Mouse (Mus musculus) T-helper 2 cell (primary cell): Measurements from ENCODE around the gene Slc9a9.

Experiments
- in situ Hi-C: fragments of 300-600 bp; cut with MboI, MseI; formaldehyde crosslinking; loops from one replicate; pipeline ENCODE4 v1.15.1; 2025; ENCODE audit warnings: high pct_unique_total_duplicates

The Slc9a9 gene

DNA sequence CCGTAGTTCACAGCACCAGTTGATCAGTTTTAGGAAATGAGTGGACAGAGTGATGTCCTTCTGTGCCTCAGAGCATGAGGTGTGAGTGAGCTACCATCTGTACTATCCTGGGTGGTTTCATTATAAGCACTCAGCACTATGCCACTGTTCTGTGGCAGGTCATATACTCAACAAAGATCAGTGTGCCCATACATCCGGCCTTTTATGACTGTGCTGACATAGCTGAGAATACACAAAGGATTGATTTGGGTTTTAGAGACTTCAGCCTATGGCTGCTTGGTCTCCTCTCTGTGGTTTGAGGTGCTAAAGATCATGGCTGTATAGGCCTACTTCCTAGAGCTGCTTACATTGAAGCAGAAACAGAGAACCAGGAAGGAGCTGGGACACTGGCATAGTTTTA is 12.6 kb downstream of the Slc9a9 start:
- in situ Hi-C loops, result no loop called here

DNA sequence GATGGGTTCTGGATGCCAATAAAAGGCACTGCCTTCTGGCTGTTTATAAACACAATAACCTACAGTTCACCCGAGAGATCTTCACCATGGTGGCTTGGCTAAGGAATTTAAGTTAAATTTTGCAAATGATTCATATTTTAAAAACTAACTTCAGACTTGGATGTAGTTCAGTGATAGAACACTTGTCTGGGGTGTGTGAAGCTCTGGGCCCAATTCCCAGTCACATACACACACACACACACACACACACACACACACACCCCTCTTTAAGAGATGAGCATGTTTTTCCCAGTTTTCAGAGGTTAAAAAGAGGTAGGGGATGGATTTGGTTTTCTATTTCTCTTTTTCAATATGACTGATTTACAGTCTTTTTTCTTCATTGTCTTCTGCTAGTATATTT is 15.9 kb downstream of the Slc9a9 start:
- in situ Hi-C loops, result no loop called here

DNA sequence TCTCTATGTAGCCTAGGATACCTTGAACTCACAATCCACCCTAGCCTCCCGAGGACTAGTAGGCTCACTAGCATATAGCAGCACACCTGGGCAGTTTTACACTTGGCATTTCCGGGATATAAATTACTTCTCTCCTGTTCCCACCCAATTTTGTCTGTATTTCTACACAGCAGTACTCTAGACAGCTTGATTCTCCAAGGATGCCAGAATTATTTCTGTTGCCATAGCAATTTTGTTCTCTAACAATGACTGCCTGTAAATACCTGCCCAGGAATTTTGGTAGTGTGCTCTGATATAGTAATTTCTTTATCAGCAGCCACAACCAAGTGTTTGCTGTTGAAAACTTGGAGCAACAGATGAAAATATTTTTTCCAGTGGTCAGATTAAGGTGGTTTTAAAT is 16.7 kb downstream of the Slc9a9 start:
- in situ Hi-C loops, result no loop called here

DNA sequence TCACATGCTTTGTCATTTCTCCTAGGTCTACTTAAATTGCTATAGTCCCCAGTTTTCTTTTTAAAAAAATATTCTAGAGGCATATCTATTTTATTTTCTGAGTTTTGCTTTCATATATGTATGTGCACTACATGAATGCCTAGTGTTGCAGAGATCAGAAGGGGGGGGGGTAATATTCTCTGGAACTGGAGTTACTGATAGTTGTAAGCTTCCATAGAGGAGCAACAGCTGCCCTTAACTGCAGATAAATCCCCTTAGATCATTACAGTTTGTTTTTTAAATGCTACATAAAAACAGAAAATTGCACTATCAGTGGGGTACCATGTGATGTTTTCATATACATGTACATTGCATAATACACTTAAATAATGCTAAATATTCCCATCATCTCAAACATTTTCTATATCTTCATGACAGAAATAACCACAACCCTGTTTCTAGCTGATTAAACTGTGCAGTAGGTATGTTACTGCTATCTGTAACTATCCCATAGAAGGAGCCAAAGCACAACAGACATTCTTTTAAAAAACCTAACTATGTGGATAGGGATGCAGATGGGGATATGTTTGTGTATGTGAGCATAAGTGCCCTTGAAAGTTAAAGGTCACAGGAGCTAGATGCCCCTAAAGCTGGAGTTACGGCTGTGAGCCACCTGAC is 17.6 kb downstream of the Slc9a9 start:
- in situ Hi-C loops, result no loop called here

DNA sequence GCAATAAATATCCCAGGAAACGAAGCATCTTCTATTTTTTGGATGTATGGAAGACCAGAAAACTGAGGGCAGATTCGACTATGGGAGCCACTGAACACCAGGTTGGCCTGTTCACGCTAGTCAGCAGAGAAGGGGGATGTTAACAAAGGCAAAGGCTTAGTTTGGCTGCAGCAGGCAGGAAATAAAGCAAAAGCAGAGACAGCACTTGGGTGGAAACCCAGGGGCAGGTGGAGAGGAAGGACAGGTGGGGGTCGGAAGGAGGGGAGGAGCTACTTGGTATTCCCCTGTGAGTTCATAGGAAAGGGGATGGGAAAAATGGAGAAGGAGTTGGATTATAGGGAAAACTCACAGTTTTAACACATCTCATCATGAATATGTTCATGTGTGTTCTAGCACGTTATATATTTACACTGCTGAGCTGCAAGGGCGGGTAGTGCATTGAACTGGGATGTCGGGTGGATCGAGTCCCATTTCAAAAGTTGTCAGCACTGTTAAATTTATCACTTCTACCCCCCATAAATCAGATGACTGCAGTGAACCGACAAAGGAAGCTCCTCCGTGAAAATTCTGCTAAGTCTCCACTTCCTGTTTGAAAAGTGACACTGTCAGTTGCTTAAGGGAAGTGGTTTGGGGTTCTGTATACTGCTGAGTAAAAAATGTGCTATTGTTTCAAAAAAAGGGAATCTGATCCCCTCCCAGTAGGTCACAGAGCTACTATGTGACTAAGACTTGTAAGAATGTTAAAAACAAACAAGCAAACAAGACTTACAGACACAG is 21.8 kb downstream of the Slc9a9 start:
- in situ Hi-C loops, result no loop called here

DNA sequence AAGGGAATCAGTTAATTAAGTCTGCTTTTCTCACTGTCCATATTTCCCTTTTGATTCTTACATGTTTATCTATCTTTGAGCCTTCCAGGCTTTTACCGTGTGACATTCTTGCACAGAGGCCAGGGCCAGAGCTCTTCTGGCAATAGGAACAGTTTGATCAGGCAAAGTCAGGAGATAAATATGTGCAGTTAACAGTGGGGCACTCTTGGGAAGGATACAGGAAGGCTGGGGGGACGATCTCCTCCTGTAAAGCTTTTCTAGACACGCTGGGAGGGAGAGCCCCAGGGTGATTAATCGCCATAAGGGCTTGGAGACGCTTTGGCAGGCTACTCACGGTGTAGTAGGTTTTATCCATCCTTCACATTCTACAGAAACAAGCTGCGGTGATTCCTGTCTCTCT is 22.4 kb downstream of the Slc9a9 start:
- in situ Hi-C loops, result no loop called here

DNA sequence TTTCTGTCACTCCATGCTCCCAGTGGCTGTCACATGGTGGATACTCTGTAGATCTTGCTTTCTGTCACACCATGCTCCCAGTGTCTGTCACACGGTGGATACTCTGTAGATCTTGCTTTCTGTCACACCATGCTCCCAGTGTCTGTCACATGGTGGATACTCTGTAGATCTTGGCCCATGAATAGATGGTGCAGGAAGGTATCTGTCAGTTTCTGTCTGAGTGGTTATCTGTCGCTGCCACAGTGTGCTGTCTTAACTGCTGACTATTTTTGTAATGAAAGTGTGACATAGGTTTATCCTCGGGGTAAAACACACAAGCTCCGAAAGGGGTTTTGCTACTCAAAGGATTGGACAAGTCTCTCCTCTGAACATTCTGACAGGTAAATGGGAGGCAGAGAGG is 24.5 kb downstream of the Slc9a9 start:
- in situ Hi-C loops, result no loop called here

DNA sequence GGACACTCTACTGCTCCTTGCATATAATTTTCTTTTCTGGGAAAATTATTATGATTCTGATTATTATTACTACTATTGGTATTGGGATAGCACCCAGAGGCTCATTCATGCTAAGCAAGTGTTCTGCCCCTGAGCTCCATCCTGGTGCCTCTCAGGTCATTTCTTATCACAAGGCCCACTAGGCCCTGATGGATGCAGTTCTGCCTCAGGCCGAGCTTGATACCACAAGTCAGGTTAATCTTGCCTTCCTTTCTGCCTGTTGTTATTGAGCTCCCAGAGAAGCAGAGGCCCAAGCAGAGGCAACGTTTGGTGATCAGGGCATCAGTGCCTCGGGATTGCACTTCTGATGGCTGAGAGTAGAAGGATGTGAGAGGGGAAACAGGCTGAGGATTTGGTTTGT is 25.3 kb downstream of the Slc9a9 start:
- in situ Hi-C loops, result no loop called here

DNA sequence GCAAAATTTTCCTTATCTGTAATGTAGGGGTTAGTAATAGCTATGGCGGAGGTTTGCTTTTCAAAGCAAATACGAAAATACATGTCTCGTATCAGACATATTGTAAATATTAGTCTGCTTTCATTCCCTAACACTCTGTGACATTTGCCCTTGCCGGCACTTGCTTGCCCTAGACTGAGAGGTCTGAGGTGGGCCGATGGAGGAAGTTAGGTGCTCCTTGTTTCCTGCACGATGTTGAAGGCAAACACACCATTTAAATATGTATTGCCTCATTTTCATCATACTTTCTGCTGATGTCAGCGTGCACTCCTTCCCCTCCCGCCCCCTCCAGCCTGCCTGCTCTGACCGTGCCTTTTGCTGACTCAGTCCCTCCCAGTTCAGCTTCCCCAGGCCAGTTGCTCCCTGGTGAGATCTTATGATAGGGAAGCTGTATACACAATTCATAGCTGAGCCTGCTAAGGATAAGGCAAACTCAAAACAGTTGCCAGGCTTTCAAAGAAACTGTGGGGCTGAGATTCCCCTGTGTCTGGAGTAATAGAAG is 26.9 kb downstream of the Slc9a9 start:
- in situ Hi-C loops, result no loop called here

DNA sequence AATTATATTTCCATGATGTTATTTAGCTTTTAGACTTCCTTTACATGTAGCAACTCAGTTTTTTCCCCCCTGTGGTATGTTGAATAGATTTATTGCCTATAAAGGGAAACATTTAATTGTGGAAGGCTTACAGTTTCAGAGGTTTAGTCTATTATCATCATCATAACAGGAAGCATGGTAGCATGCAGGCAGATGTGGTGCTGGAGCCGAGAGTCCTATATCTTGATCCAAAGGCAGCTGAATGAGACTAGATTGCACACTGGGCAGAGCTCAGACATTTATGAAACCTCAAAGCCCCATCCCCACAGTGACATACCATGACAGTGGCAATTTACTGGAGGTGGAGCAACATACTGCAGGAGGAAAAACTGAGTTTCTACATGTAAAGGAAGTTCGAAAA is 28.5 kb downstream of the Slc9a9 start:
- in situ Hi-C loops, result no loop called here

DNA sequence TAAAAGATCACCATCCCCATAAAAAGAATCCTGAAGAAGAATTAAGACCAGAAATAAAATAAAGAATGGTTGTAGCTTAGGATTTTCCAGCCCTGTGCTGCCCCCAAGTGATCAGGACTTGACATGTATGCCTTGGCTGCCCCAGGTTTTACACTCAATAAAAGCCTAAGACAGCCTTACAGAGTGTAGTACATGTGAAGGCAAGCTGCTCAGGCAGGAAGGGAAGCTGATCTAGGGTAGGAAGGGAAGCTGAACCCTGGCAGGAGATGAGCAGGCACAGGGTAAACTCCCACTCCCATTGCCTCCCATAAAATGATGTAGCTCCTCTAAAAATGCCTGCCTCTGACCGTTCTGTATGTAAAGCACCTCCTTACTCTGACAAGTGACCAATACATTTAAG is 30.8 kb downstream of the Slc9a9 start:
- in situ Hi-C loops, result no loop called here

DNA sequence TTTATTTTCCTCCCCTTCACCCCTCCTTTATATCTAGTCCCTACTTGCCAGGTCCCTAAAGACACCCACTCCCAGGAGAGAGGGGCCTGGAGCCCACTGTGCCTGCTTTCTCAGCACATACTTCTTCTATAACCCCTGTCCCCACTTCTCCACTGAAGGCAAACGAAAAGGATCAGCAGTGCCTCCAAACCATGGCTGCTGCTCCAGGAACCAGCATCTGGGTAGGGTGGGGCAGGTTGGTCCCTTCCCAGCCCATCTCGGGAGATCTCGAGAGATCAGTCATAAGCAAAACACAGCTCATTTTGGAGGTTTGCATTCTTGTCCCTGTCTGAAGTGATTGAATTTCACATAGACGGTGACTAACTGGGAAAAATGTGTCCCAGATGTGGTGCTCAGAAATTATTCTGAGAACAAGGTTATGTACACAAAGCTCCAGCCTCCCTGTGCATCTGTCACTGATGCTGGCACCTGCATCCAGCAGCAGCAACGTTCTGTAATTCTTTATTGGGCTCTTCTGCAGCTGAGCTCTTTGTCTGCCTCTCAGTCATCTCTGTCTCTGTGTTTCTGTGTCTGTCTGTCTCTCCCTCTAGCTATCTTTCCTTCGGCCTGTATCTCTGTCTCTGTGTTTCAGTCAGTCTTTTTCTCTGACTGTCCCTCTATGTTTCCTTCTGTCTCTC is 31.6 kb downstream of the Slc9a9 start:
- in situ Hi-C loops, result no loop called here

DNA sequence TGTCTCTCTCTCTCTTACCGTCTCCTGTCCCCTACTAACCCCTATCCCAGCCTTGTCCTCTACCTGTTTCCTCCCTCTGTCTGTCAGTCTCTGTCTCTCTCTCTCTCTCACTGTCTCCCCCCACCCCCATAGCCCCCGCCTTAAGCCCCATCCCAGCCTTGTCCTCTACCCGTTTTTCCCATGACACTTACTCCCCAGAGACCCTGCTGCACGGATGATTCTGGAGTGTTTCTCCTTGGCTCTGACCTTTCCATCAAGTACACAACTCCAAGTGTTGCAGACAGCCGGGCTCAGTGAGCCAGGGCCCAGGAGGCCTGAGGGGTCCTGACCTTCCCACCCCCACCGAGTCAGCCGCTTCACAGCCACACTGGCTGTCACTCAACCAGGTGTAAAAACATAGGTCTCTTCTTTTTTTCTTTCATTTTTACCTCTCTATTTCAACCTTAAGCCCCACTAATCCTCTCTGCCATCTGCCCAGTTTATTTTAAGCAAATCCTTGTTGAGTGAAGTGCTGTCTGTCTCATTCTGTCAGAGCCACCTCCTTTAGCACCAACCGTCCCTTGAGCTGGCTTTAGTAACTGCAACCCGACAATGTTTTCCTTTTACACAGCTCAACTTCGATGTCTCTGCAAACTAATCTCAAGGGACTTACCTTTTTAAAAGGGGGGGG is 32.4 kb downstream of the Slc9a9 start:
- in situ Hi-C loops, result no loop called here

DNA sequence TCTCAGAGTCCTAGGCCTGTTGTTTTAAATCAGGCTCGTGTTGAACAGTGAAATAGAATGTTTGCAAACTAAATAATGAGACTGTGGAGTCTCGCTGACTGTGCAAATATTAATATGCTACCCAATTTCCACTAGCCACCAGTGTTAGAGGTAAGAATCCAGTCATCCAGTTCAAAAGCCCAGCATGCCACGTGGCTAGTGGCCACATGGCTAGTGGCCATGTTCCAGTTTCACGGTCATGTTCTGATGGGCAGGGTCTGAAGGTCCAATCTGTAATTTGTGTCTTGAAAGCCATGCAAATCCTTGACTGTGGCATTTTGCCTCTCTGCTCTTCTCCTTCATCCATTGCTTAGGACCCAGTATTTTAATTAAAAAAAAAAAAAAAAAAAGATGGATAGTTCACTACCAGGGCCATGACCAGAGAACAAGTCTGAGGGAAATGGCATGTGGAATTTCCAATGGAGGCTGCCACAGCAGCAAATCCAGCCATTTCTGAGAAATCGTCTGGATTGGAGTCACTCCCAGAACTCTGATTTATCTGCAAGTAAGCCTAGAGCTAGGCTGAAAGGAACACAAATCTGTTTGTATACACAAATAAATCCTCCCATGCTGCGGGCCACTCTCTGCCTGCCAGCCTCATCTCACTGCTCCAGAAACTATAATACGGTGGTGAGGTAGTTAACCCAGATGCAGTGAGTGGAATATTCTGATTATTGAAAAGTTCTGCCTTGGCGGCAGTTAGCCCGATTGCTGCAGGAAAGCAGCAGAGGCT is 35.5 kb downstream of the Slc9a9 start:
- in situ Hi-C loops, result no loop called here

DNA sequence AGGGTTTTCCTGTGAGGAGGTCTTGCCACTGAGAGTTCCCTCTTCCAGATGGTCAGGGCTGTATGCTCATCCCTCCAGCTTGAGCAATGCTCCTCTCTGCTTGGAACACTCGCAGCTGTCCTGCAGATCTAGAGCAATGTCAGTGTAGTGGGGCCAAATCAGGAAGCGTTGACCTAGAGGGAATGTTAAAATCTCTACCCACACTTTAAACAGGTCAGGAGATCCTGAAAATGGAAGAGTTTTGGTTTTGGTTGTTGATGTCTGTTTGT is 36.0 kb downstream of the Slc9a9 start:
- in situ Hi-C loops, result no loop called here

DNA sequence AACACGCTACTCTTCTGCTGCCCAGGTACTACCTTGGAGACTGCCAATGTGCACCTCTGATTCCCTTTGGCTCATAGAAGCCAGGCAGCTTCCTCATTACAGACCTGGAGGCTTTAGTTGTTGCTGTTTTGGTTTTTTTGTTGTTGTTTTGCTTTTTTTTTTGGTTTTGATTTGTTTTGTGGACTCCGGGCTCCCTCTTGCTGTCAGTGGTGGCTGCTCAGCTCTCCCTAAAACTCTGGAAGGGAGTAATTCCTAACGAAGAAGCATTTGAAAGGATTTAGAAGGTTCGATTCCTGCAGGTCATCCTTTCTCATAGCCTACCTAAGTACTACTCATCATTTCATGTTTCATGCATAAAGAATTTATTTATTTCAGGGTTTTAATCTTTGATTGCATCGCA is 42.4 kb downstream of the Slc9a9 start:
- in situ Hi-C loops, result no loop called here

DNA sequence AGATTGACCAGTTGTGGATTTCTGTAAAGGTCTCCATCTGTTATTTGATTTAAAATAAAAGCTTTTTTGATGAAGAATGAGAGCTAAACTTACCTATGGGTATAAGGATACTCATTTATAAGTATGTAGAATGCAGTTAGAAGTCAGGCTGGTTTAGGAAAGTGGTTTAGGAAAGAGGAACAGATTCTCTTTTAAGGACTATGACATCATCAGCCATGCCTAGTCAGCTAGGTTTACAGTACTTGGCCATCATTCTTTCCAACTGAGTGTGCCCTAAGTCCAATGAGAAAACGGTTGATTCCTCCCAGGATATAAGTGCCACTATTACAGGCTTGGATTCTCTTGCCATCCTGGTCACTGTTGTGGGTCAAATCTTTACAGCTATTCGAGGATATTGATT is 47.0 kb downstream of the Slc9a9 start:
- in situ Hi-C loops, result no loop called here

DNA sequence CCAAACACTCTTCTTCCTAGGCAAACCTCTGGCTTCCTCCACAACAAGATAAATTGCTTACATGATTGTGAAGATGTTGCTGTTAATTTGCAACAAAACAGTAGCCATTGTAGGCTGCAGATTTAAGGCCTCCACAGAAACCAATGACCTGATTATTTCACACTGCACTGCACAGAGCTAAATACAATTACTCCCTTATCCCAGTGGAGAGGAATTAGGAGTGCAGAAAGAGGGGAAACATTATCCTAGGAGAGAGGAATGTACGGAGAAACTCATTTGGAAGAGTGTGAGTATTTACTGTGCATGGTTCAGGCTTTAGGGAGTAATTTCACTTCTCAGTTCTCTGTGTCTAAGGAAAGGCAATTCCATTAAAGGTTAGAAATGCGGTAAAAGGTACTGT is 53.9 kb downstream of the Slc9a9 start:
- in situ Hi-C loops, result no loop called here

DNA sequence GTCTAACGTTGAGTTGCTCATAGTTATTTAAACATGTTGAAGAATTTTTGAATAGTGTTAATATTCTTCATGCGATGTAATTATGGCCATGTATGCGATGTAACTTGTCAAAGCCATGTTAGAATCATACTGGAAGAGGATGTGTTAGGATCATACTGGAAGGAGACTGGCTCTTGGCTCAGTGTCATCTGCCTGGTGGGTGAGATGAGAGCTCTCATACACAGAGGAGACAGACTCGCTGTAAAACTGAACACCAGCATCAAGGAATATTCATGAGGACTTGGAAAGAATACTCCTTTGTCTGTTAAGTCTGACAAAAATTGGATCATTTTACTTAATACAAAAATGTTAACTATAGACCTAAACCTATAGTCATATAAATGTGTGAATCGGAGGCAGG is 55.4 kb downstream of the Slc9a9 start:
- in situ Hi-C loops, result no loop called here

DNA sequence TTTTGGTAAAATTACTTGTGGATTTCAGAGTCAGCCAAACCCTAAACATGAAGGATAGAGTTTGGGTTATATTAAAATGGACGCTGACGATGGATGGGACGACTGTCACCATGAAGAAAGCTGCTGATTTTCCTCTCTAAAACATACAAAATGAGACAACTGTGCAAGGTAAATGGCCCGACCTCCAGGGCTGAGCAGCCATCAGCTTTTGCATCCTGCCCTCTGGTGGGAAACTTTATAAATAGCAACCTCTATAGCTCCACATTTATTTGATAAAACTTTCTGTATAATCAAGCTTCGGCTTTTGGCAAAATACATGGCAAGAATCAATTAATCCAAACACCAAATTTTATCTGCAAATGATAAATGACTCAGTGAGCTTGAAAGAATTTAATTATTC is 57.7 kb downstream of the Slc9a9 start:
- in situ Hi-C loops, result no loop called here

DNA sequence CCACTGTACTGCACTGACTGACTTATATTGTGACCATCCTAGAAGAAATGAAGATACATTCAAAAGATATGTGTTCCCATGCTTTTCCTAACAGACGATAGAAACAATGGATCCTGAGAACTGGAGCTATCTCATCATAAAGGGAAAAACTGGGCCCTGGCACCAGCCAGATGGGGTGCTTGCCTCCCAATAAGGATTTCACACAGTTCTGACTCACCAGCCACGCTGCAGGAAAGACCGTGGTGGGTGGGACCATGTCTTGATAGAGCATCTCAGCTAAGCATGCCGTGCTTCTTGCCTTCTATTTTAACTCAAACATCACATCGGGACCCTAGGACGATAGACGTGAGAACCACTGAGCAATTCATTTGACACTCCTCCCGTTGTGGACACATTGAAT is 60.7 kb downstream of the Slc9a9 start:
- in situ Hi-C loops, result no loop called here

DNA sequence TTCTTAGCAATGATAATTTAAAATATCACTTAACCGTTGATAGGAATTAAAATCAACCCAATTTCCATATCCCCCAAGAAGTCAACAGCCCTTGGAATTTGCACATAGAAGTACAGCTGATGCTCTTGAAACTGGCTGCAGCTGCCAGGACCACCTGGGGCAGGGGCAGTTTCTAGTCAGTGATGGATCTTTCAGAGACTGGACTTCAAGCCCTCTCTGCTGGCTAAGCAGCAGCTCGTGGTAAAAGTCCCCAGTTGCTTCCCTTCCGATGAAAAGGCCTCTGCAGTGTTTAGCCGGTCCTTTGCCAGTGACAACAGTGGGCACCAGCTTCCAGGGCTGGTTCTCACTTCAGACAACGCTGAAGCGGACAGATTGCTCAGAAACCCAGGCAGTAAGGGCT is 62.4 kb downstream of the Slc9a9 start:
- in situ Hi-C loops, result no loop called here
